Mouse (Mus musculus): ENCODE measurements around the gene Gm10337.
A peak's percentile ranks its signal among the peaks of the same experiment; 100 is the strongest.

Gene Gm10337

DNA sequence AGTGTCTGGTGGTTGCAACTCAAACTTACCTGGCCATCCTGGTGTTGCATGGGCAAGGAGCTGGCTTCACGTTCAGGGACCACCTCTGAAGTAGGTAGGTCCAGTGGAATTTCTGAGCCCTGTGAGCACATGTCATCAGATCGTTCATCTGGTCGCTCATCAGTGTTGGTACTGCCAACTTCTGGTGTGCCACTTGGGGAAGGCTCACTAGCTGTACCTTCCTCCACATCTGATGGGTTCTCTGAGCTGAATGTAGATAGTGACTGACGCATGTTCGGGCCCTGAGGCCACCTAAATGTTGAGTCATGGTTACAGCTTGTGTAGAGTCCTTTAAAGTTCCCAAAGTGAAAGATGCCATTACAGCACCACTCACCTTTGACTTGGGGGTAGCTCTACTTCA lies 3.0 kb upstream of the Gm10337 start:
- no peak for DNase-seq (ENCODE audit: low spot score)

DNA sequence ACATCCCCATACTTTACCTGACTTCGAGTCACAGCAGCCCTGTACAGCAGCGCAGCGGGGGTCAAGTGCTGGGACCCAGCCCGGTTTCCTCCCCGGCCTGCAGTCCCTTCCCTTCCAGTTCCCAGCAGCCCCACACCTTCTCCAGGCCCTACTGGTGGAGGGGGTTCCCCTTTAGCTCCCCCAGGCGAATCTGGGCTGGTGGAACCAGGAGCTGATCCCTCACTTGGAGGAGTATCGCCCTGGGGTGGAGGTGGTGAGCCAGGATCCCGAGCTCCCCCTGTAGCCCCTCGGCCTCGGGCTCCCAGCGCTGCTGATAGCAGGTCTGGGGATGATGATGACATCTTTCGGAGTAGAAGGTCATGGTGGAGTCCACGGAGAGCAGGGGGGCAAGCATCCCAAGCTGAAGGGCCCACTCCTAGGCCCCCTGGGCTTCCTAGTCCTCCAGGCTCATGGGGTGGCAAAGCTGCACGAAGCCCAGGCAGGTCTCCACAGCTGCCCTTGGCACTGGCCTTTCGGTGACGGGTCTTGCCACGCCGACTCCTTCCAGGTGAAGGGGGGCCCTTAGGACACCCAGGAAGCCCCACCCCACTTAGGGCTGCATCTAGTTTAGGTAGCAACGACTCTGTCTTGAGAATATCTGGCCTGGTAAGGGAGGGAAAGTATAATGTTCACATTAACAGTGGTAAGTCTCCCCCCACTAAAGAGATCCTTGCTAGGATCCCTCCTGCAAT lies 2.3 kb upstream of the Gm10337 start:
- DNase-seq (ENCODE audit: low spot score): no peak

DNA sequence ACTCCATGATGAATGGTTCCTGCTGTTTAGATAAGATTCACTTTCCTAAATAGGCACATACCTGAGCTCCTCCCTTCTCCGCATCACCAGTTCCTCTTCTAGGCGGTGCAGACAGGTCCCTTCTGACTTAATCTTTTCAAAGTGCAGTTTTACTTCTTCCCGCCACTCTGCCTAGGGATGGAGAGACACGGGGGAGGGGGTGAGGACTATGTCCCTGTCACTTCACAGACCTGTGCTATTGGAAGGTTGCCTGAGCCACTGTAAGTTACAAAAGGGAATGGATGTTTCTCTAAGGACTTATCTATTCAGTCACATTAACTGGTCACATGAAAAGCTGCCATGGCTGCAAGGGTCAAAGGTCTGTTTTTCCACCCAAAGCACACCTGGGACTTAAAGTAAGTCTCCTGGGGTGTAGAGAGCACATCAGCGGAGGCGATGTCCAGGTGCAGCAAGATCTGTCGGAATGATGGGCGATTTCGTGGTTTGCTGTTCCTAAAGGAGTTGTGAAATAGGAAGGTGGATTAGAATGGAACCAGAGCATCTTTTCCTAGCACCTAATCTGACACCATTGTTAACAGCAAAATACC lies 1.2 kb upstream of the Gm10337 start:
- DNase-seq (ENCODE audit: low spot score): no peak

DNA sequence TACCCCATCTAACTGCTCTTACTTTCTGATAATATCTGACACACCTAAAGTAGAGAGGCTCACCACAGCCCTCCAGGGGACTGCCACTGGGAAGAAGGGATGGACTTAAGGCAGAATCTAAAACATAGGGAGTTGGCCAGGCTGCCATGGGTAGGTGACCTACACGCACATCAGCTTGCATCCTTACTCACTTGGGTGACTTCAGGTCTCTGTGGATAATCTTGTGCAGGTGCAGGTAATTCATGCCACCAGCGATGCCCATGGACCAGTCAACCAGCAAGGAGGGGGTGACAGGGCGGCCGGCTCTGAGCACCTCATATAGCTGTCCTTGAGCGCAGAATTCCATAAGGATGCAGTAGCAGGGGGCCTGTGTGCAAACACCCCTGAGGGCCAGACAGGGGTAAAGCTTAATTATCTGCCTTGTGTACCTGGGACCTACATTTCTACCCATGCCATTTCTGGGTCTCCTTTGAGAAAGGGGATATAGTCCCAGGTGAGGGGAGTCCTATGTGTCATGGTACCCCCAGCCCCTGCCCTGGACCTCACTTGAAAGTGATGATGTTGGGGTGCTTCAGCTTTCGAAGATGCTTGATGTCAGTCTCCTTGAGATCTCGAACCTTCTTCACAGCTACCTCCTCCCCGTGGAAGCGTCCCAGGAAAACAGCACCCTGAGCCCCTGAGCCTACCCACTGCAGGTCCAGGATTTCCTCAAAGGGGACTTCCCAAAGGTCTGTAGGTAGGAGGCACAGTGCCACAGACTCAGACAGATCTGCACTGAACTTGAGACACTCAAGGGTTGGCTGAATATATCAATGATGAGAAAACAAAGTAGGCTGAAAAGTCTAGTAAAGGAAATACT lies 631 bp downstream of the Gm10337 start:
- DNase-seq (ENCODE audit: low spot score): no peak

DNA sequence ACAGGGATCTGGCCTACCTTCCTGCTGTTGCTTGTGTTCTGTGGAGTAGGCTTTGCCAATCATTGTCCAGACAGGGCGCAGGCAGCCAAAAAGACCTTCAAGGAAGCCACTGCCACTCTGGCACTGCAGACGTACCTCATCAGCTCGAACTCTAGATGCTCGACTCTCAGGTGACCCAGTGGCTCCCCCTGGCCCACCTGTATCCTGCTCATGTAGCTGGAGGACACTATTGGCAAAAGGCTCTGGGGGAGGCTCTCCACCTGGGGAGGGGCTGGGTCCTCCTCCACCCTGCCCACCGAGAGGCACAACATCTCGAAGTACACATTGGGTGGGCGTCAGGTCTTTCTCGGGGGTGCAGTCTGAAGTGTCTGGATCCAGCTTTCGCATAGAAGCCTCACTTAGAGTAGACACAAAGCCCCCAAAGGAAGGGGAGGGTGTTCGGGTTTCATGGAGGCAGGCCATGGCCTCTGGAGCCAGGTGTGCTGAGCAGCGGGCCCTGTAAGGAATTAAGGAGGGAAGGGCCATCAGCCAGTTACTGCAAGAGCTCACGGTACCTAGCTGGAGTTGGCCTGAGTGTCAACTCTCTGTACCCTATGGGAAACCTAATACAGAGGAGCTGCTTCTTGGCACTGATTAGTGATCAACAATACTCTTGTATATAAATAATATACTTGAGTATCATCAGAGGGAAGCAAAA lies 1.7 kb downstream of the Gm10337 start:
- DNase-seq (ENCODE audit: low spot score): no peak

DNA sequence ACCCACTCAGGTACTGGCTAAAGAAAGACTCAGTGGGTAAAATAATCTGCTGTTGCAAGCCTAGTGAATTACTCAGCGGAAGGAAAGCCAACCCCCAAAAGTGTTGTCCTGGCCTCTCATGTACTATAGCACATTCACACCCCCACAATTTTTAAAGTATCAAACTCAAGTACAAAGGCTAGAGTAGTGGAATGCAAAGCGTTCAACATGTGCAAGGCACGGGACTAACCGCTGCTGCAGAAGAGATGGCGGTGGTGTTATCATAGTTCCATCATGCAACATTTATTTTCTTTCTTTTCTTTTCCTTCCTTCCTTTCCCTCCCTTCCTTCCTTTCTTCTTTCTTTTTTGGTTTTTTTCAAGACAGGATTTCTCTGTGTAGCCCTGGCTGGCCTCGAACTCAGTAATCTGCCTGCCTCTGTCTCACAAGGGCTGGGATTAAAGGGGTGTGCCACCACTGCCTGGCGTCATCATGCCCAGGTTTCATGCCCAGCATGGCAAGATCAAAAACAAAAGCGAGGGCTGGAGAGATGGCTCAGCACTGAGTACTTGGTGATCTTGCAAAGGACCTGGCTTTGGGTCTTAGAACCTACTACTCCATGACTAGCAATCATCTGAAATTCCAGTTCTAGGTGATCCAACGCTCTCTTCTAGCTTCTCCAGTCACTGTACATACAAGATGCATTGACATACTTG lies 2.4 kb downstream of the Gm10337 start:
- DNase-seq (ENCODE audit: low spot score): no peak

DNA sequence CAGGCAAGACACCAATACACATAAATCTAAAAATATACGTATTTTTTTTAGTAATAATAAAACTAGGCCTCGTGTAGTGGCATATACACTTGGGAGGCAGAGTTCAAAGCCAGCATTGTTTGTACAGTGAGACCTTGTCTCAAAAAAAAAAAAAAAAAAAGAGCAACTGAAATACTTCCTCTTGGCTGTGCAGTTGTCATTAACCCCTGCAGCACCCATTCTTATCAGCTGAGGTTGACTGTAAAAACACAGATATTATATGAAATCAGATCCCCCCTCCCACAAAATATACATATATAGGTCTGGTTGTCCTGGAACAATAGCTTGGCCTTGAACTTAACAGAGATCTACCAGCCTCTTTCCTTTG lies 2.9 kb downstream of the Gm10337 start:
- DNase-seq (ENCODE audit: low spot score): no peak

DNA sequence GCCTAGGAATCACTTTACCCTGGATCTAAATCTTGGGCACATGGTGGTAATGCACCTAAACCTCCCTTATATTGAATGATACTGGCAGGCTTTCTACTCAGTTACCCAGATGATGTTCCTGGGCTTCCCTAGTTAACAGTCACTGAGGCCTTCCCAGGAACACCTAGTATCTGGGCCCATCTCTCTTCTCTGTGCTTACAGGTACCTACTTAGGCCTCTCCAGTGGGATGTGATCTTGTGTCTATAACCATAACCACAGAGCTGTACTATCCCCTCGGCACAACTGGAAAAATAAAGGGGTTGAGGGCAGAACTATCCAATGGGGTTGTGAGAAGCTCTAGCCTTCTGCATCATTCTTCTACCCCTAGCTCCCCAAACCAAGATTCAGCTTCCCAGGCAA lies 3.3 kb downstream of the Gm10337 start:
- DNase-seq (ENCODE audit: low spot score): no peak

DNA sequence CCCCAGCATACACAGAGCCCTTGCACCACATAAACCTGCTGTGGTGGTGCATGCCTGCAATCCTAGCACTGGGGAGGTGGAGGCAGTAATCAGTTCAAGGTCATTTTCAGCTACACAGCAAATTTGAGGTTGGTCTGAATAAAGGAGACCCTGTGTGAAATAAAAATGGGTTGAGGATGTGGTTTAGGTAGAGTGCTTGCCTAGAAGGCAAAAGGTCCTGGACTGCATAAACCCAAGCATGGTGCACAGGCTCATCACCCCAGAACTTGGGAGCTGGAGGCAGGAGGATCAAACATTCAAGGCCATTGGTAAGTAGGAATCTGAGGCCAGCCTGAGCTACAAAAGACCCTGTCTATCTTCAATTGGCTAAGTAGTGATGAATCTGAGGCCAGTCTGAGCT lies 4.0 kb downstream of the Gm10337 start:
- no peak for DNase-seq (ENCODE audit: low spot score)

DNA sequence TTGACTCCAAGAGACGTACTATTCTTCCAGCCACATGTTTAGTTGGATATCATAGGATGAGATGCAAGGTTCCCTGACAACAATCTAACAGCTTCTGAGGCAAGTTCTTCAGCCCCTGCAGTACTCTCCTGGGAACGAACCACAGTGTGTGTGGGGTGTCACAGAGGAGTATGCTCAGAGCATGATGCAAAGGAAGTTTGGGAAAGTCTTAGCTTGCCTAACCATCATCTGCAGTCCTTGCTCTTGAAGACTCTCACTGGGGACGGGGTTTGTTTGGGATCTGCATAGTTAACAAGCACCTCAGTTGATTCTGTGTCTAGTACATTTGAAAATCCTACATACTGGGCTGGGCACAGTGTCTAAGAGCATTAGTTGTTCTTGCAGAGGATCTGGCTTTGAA lies 4.8 kb downstream of the Gm10337 start:
- DNase-seq (ENCODE audit: low spot score): no peak

DNA sequence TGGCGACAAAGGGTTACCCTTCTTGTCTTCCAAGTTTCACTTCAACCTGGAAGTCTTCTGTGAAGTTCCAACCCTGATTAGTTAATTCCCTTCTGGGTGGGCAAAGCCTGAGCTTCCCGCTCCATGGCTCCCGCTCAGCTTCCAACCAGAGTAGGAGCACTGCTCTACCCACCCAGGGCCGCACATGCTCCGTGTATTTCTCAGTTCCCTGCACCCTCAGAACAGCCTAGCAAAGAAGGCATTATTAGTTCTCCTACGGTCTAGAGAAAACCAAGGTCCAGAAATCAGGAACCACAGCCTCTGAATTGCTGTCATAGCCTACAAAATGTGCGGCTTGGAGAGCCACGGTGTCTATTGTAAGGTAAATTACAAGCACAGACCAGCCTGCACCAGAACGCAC lies 6.6 kb downstream of the Gm10337 start:
- no peak for DNase-seq (ENCODE audit: low spot score)

DNA sequence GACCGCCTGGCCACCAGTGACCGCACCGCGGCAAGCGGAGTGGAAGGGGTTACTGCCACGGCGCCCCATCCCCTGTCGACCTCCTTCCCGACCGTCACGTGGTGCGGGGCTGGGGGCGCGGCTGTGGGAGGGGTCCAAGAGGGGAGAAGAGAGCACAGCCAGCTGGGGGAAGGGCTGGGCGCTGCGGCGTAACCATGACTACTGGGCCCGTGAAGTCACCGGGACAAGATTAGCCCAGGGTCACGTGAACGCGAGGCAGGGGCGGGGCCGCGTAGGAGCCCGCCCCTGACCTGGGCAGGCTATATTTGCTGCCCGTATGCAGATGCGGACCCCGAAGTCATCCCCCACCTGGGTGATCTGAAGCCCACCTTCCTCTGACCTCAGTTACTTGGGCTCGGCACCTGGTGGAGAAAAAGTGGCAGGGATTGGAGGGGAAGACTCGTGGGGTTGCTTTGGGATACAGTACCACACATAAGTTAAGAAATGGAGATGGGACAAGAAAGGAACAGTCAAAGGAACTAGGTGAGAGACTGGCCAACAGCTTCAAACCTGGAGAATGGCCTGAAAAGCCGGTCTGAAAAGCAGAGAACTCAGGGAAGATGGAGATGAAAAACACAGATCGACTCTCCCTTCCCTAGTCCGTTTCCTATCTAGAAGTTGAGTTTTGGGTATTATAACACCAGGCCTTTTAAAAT lies 7.2 kb downstream of the Gm10337 start:
- DNase-seq (ENCODE audit: low spot score): peak; percentile 82

DNA sequence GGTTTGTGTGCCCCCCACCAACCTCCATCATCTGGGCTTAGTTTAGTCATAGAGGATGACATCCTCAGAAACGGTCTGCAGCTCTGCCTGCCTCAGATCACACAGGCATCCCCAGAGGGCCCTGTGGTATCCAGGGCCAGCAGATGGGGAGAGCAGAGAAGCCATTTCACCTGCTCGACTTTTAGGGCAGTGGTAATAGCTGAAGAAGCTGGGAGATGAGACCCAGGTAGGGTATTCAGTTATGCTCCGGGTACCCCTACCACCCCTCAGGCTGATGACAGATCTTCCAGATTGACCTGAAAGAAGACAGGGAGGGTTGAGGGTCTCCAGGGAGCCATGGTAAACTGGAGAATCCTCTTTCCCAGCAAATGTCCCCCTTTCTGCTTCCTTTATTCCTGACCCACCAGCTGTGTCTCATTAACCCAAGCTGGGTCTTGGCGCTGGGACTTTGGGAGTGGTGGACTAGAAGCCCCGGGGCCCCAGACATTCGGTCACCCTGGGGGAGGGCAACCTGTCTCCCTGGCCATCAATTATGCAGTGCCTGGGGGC lies 7.8 kb downstream of the Gm10337 start:
- DNase-seq (ENCODE audit: low spot score): no peak

DNA sequence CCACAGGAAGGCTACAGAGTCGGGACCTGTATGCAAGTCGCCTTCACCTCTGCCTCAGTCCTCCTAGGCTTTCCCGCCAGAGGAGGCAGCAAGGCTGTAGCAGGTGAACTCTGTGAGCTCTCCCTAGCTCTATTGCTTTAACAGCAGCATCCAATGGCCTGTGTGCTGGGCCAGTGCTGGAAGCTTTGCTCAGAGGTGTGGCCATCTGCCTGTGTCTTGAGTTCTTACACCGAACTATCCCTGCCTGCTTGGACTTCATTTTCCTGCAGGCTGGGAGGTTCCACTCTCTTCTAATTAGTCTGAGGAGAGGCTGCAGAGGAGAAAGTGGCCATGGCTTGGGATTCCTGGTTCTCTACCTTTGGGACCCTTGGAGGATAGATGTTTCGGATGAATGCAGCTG lies 8.5 kb downstream of the Gm10337 start:
- no peak for DNase-seq (ENCODE audit: low spot score)

DNA sequence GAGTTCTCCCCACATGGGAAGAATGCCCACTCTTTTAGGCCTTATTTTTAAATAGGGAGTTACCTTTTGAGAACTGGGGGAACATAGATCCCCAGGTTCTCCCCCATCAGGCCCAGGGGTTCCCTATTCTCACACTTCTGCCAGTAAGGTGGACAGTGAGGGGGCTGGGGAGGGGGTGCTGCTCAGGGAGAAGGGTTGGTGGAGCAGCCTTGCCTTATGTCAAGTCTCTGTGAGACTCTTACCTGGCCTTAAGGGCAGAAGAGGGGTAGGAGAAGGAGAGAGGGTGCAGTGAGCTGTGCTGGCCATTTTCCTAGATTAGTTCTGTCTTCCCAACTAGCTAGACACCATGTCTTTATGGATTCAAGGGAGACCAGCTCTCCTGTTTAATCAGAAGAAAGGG lies 8.9 kb downstream of the Gm10337 start:
- no peak for DNase-seq (ENCODE audit: low spot score)

DNA sequence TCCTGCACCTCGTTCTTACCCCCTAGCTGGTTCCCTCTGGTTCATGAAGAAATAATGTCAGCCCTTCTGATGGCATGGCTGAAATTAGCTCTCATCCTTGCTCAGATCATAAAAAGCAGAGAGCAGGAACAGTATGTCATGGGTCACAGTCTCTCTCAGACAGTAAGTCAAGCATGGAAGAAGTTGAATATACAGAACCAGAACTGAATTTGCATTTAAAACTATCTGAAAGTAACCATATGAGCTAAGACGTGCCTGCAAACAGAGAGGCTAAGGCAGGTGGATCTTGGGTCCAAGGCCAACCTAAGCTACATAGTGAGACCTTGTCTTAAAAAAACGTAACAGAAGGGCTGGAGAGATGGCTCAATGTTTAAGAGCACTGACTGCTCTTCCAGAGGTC lies 9.5 kb downstream of the Gm10337 start:
- no peak for DNase-seq (ENCODE audit: low spot score)

DNA sequence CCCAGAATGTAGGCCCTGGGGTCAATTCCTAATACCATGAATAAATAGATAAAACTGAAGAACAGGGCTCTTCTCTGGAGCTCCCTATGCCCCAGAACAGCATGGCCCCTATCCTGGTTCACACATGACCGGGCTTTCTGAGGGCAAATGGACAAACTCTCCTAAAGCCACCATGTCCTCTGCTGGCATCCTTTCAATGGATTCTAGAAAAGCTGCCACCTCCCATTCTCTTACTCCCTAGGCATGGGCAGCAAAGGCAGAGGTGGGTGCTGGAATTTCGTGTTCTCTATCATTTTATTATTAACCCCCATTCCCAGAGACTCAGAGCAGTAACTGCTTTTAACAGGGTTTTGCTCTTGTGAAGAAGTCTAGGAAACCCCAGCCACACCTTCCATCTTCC lies 11.7 kb downstream of the Gm10337 start:
- DNase-seq (ENCODE audit: low spot score): no peak

DNA sequence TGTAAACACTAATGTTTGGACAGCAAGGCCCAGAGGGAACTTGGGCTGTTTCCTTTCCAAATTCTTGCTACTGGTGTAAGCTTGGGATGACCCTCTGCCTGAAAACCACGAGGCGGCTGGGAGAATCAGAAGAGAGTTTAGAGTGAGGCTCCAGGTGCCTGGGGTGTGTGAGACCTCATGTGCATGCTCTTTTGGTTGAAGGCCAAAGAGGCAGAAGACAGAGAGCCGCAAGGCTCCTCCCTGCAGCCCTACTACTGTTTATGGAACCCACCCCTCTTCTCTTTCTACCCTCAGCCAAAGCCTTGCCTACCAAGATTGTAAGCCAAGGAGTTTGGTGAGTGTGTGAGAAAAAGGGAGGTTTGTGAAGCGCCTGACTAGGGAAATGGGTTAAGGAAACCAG lies 12.3 kb downstream of the Gm10337 start:
- DNase-seq (ENCODE audit: low spot score): no peak

DNA sequence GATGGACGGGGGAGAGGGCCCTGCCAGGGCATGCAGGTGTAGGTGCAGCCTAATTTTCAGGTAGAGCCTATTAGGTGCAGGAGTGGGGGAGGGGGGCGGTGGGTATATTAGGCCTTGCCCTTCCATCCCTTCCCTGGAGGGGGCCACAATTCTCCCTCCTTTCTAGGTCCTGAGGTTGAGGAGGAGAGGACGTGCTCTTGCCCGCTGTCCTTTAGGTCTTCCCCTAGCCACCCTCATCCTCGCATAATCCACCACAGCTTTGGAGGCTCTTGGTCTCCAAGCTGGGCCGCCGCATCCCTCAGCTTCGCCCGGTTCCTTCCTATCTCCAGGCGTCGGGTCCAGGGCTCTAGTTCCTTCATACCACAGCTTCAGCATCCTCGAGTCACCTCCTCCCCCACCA lies 12.8 kb downstream of the Gm10337 start:
- DNase-seq (ENCODE audit: low spot score): no peak

DNA sequence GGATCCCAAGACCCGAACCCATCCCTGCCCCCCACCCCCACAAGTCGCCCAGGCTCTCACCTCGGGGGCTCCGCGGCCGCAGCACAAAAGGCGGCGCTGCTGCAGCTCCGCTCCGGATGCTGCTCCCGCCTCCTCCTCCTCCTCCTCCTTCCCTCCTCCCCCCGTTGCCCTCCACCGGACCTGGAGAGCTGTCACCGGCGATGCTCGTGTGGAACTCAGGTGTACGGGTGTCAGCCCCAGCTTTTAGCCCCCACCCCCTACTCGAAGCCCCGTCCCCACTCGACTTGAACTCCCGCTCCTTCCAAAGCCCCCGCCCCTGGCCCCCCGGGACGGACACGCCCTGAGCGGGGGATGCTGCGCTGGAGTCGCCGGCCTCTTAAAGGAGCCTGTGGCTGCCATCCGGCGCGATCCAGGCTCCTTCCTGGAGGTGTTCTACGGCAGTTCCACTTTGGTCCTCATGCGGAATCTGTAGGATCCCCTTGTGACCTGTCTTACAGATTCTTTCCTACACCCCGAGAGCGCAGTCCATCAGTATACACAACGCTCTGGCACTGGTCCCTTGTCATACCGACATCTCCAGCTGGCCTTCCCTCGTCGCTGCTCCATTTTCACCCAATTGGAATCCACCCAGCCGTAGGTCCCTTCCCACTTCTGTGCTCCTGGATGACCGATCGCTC lies 13.3 kb downstream of the Gm10337 start, which contains the start of gene Map3k12:
Gene Map3k12, minus strand, starts transcription at position 337 of the 677 bp plus-strand sequence.
- DNase-seq (ENCODE audit: low spot score): peak; percentile 57

DNA sequence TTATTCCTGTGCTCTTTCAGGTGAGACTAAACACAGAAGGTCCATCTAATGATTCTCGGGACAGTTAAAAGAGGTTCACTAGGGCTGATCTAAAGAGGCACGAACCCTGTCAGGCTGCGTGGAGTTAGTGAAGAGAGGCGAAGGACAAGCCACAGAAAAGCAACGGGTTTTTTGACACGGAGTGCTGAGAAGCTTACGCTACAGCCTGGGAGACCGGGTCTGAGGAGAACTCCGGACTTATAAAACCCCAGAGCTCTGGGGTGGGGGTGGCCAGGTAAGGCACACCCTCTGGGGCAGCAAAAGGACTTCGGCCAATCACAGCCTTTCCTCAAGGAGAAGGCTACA lies 14.1 kb downstream of the Gm10337 start:
- no peak for DNase-seq (ENCODE audit: low spot score)
